Mouse (Mus musculus) liver, postnatal 0 days (tissue): Measurements from ENCODE around the gene Mad1l1. TPM values are rescaled to one million over a fixed set of nuclear protein-coding genes. Genes with fewer than 3 reads are reported as not detected.

ENCODE experiments used
- ATAC-seq: fragments of 200-750 bp; cut with Nextera tagmentation; 2 replicates; pipeline ENCODE4 v1.8.0; 2017; ENCODE audit warnings: mild to moderate bottlenecking, moderate library complexity
- DNase-seq: peaks from one replicate; pipeline ENCODE4 v3.0.0-alpha.2; 2016
- H3K27ac ChIP-seq: fragments of 300-500 bp; sonication (generic); 2 replicates; pipeline ENCODE4 v1.5.1; 2014; ENCODE audit warnings: antibody characterized with exemption, moderate library complexity, mild to moderate bottlenecking, low read depth
- H3K27me3 ChIP-seq: fragments of 300-500 bp; sonication (generic); 2 replicates; pipeline ENCODE4 v1.6.1; 2014; ENCODE audit warnings: low read length, control low read depth, mixed read lengths; ENCODE audit not compliant: insufficient read depth
- H3K36me3 ChIP-seq: fragments of 300-500 bp; sonication (generic); replicated peaks from 2 replicates; pipeline ENCODE4 v1.6.1; 2014; ENCODE audit warnings: mild to moderate bottlenecking, control low read depth, low read length, moderate library complexity, mixed read lengths; ENCODE audit not compliant: insufficient read depth
- H3K4me1 ChIP-seq: fragments of 300-500 bp; sonication (generic); 2 replicates; pipeline ENCODE4 v1.6.1; 2014; ENCODE audit warnings: antibody characterized with exemption, mild to moderate bottlenecking, control low read depth; ENCODE audit not compliant: insufficient read depth
- H3K4me2 ChIP-seq: fragments of 300-500 bp; sonication (generic); 2 replicates; pipeline ENCODE4 v1.6.1; 2014; ENCODE audit warnings: low read depth, mild to moderate bottlenecking, low read length, moderate library complexity, mixed read lengths
- H3K4me3 ChIP-seq: fragments of 300-500 bp; sonication (generic); 2 replicates; pipeline ENCODE4 v1.5.1; 2014; ENCODE audit warnings: low read depth, low read length
- H3K9ac ChIP-seq: fragments of 300-500 bp; sonication (generic); replicated peaks from 2 replicates; pipeline ENCODE4 v1.6.1; 2014; ENCODE audit warnings: mild to moderate bottlenecking, moderate library complexity
- H3K9me3 ChIP-seq: fragments of 300-500 bp; sonication (generic); 2 replicates; pipeline ENCODE4 v1.6.1; 2016; ENCODE audit warnings: mild to moderate bottlenecking, control low read depth, low read length, mixed read lengths
- CTCF ChIP-seq: sonication (generic); IDR thresholded peaks from 2 replicates; pipeline ENCODE4 v1.5.1; 2016; ENCODE audit warnings: antibody characterized with exemption, low read depth
- EP300 ChIP-seq: IDR thresholded peaks from 2 replicates; pipeline ENCODE4 v1.6.1; 2016; ENCODE audit warnings: antibody characterized with exemption, low read depth, mild to moderate bottlenecking
- WGBS: fragments of 180-500 bp; shearing (Covaris S2); extraction: QIAGEN DNeasy Blood & Tissue Kit; methylation state at CpG from one replicate; pipeline ENCODE4 v1.1.7; 2014; ENCODE audit not compliant: insufficient replicate concordance; 5-methylcytosine and 5-hydroxymethylcytosine counted together
- polyA plus RNA-seq: library from polyadenylated mRNA; unstranded; fragments of >200 nt; fragmentation: Nextera tagmentation; extraction: Ambion mirVana; gene quantifications from 2 replicates; pipeline ENCODE4 v1.2.1, GENCODE M21; 2015

Gene Mad1l1
- polyA plus RNA-seq, 1 experiment from 2014 or later: 17.0 TPM

DNA sequence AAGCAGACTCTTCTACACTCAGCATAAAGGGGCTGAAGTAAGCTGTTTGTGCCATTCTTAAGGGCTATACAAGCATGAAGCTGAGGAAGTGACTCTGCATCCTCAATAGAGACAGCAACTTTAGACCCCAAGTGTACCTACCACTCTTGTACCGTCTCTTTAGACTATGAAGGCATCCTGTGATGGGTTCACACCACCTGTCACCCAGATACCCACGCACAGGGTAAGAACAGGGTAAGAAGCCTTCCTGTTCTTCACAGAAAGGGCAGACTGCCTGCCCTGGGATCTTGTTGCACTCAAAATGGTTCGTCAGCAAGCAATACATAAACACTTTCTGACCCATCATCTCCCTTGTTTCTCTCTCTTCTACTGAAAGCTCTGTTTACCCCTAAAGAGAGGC, 94.5 kb downstream of the Mad1l1 start:
- Histone ChIP-seq H3K36me3 (no peaks in the 10 kb centered on the region), H3K9ac (no peak overlapping the region), H3K4me3 (no peak overlapping the region), H3K27me3 (no peaks in the 10 kb centered on the region), H3K4me1 (no peaks in the 10 kb centered on the region), H3K27ac (no peak overlapping the region), H3K4me2 (no peak overlapping the region), H3K9me3 (no peaks in the 10 kb centered on the region)
- ATAC-seq: no peak
- DNase-seq: no peak
- TF ChIP-seq EP300 (no peak), CTCF (no peak)
- 70% methylated on average over 3 of the region's 3 CpGs for WGBS

DNA sequence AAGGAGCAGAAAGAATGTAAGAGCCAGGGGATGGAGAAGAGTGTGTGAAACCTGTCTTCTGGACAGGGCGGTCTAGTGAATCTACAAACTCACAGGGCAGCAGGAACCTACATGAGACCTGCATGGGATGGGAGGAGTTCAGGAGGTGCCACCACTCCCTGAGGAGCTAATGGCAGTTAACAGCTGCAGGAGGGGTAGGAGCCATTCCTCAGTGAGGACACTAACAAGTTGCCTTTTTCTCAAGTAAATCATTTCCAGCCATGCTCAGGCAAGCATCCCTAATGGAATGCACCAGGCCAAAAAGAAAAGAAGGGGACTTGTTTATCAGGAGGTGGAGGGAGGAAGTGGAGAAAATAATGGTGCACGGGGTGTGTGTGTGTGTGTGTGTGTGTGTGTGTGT, 95.5 kb downstream of the Mad1l1 start:
- Histone ChIP-seq H3K27ac (no peak overlapping the region), H3K9ac (no peak overlapping the region), H3K4me3 (no peak overlapping the region), H3K4me2 (no peak overlapping the region), H3K36me3 (no peaks in the 10 kb centered on the region), H3K27me3 (no peaks in the 10 kb centered on the region), H3K4me1 (no peaks in the 10 kb centered on the region), H3K9me3 (no peaks in the 10 kb centered on the region)
- no peak for DNase-seq
- TF ChIP-seq EP300 (no peak), CTCF (no peak)
- WGBS: 73% methylated on average over 2 of the region's 2 CpGs
- no peak for ATAC-seq

DNA sequence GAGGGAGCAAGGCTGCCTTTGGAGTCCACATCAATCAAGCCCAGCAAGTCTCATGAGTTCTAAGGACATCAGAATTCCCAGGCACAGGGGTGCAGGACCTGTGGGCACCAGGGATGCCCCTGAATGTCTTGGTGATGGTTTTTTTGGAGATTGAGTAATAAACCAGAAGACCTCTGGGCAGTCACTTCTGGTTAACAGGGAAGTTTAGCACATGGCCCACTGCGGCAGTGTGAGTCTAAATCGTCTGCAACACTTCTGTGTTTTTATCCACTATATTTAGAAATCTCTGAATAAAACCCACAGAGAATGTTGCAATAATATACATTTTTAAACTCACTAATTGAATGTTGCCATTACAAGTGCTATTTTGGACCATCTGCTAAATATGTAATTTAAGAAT, 96.2 kb downstream of the Mad1l1 start:
- no peak overlapping the region for H3K4me2 ChIP-seq
- H3K9me3 ChIP-seq: no peaks in the 10 kb centered on the region
- no peak for ATAC-seq
- no peak overlapping the region for H3K4me3 ChIP-seq
- no peaks in the 10 kb centered on the region for H3K36me3 ChIP-seq
- no peak overlapping the region for H3K9ac ChIP-seq
- H3K4me1 ChIP-seq: peaks cover 5% of the 10 kb centered on the region; the same call in 1 of the 2 replicates
- TF ChIP-seq CTCF (no peak), EP300 (no peak)
- 74% methylated on average over 2 of the region's 2 CpGs for WGBS
- no peak for DNase-seq
- H3K27me3 ChIP-seq: no peaks in the 10 kb centered on the region
- H3K27ac ChIP-seq: no peak overlapping the region

DNA sequence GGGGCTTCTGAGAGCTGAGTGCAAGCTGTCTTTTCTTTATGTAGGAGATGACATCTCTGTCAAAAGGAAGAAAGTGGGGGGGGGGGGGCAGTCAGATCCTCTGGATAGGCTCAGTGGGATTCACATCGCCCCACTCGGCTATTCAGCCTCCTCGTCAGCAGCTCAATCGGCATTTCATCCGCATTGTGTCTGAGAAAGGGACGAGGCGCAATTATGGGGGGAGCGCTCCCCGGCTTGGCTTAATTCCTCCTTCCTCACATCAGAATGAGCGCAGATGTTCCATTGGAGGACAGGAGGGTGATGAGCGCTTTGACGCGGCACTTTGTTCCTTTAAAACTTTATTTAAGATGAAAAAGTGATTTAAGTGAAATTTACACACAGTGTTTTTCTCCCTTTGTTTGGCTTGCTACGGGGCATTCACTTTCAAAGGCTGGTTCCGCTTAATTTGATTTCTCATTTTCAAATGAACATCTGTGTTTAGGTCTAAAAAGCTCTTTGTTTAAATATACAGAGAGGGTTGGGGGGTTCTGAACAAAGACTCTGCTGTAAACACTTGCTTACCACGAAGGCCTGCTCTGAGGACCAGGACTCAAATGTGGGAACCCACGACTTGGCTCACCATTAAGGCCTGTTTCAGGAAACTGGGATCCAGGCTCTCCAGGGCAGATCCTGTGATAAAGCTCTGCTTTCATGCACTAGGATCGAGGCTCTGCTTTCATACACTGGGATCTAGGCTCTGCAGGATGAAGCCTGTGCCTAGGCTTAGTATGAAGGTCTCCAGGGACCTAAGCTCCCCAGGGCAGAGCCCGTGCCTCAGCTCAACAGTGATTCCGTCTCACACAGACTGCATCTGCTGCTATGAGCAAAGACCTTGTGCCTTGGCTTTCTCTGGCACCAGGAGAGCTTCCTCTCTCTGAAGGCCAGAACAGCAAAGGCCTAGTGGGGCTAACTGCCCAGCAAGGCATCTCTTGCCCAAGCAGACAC, 98.0 kb downstream of the Mad1l1 start:
- Histone ChIP-seq H3K9me3 (no peaks in the 10 kb centered on the region), H3K27ac (no peak overlapping the region), H3K4me3 (no peak overlapping the region), H3K9ac (no peak overlapping the region), H3K4me1 (peaks cover 5% of the 10 kb centered on the region; the same call in 1 of the 2 replicates), H3K4me2 (no peak overlapping the region), H3K36me3 (no peaks in the 10 kb centered on the region), H3K27me3 (no peaks in the 10 kb centered on the region)
- WGBS: 90% methylated on average over 20 of the region's 20 CpGs
- DNase-seq (no peak), ATAC-seq (no peak)
- TF ChIP-seq EP300: no peak
- TF ChIP-seq CTCF: no peak

- DNase-seq: no peak
- Histone ChIP-seq H3K4me1 (peaks cover 5% of the 10 kb centered on the region; the same call in 1 of the 2 replicates), H3K27me3 (no peaks in the 10 kb centered on the region), H3K4me3 (no peak overlapping the region), H3K4me2 (no peak overlapping the region), H3K36me3 (no peaks in the 10 kb centered on the region), H3K27ac (no peak overlapping the region), H3K9me3 (no peaks in the 10 kb centered on the region), H3K9ac (no peak overlapping the region)
- TF ChIP-seq EP300 (no peak), CTCF (no peak)
- no peak for ATAC-seq
- 75% methylated on average over 3 of the region's 3 CpGs for WGBS
Observed at GRCm38 (mm10) chr5:140221016-140221650, 100.2 kb downstream of the Mad1l1 start.

DNA sequence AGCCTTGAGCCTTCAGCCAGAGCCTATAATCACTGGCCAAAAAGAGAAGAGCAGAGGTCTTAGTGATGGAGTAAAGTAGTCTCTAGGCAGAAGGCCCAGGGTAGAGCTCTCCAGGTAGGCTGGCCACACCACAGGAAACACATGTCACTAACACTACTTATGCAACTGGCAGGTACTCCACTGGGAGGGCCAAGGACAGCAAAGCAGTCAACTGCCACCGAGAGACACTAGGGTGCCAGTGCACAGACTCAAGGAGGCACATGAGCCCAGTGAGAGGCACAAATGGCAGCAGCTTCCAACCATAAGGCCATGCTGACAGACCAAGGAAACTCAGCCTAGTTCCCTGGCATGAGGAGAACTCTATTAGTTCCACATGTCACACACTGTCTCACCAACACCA, 102.1 kb downstream of the Mad1l1 start:
- no peaks in the 10 kb centered on the region for H3K9me3 ChIP-seq
- ATAC-seq: no peak
- WGBS: 53% methylated on average over 1 of the region's 1 CpGs

More for the DNA sequence above, 102.1 kb downstream of the Mad1l1 start:
- no peak for DNase-seq
- H3K9ac ChIP-seq: no peak overlapping the region
- peaks cover 5% of the 10 kb centered on the region; the same call in 1 of the 2 replicates for H3K4me1 ChIP-seq
- no peak overlapping the region for H3K4me2 ChIP-seq
- H3K4me3 ChIP-seq: no peak overlapping the region
- TF ChIP-seq CTCF (no peak), EP300 (no peak)
- no peaks in the 10 kb centered on the region for H3K27me3 ChIP-seq
- H3K36me3 ChIP-seq: no peaks in the 10 kb centered on the region
- no peak overlapping the region for H3K27ac ChIP-seq
